Mouse (Mus musculus): ENCODE data around the gene Cep295nl. TPM values are rescaled to one million over a fixed set of nuclear protein-coding genes. Genes with fewer than 3 reads are reported as not detected.
A peak's percentile ranks its signal among the peaks of the same experiment; 100 is the strongest.

Cep295nl gene
- polyA plus RNA-seq, 1 experiment = 0.45 TPM

DNA sequence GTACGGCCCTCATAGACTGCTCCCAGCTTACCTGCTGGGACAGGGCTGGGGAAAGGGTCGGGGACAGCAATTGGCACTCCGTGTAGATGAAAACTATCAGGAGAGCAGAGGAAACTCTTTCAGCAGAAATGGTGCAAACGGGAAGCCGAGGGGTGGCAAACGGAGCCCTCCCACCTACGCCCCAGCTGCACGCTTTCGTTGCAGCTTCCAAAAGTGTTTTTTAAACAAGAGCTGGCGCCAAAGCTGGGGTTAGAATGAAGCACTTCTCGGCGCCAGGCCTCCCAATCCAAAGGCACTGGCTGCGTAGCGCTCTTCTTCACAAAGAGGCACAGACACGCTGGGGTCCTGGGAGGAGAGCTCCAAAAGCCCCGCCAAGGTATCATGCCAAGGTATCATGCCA lies 11.5 kb downstream of the Cep295nl start:
- no peak for DNase-seq (ENCODE audit: low read depth)
- TF ChIP-seq POLR2A (IDR thresholded peaks at IDR 0.05; ENCODE audit: borderline replicate concordance, extremely low read depth, insufficient read depth, insufficient read length, poor library complexity, severe bottlenecking) = no peak
- TF ChIP-seq CTCF (IDR thresholded peaks at IDR 0.05; ENCODE audit: borderline replicate concordance, extremely low read depth, insufficient read depth, insufficient read length) = no peak

DNA sequence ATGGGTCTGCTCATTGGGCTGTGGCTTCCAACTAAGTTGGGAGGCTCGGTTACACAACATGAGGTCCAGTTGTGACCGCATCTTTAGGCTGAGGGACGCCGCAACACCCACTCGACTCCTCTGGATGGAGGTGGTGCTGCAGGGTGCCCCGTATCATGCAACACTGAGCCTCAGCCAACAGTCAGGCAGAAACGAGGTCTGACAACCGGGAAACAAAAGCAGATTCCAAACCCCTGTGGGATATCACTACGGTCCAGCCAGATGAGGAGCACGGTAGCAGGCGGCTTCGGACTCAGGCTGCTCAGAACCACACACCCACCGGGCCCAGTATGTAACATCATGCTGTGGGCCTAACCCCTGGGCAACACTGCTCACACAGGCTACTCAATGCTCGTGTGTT lies 11.9 kb downstream of the Cep295nl start:
- TF ChIP-seq POLR2A (IDR thresholded peaks at IDR 0.05; ENCODE audit: borderline replicate concordance, extremely low read depth, insufficient read depth, insufficient read length, poor library complexity, severe bottlenecking) = no peak
- TF ChIP-seq CTCF (IDR thresholded peaks at IDR 0.05; ENCODE audit: borderline replicate concordance, extremely low read depth, insufficient read depth, insufficient read length) = no peak
- no peak for DNase-seq (ENCODE audit: low read depth)

DNA sequence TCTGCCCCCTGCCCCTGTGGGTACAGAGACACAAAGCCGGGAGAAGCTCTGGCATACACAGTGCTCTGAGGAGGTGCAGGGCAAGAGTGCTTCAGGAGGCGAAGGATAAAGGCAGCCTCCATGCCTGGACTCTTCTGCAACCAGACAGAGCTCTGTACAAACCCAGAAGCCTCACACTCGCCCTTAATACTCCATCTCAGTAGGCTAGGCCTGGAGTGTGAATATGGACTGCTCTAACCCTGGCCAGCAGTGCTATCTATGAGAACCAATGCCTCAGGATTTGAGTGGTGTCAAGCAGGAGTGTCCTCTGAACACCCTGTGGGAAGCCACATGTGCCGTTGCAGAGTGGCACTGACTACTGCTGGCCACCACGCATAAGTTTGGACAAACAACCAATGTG lies 13.4 kb downstream of the Cep295nl start:
- no peak for TF ChIP-seq POLR2A (IDR thresholded peaks at IDR 0.05; ENCODE audit: borderline replicate concordance, extremely low read depth, insufficient read depth, insufficient read length, poor library complexity, severe bottlenecking)
- no peak for DNase-seq (ENCODE audit: low read depth)

DNA sequence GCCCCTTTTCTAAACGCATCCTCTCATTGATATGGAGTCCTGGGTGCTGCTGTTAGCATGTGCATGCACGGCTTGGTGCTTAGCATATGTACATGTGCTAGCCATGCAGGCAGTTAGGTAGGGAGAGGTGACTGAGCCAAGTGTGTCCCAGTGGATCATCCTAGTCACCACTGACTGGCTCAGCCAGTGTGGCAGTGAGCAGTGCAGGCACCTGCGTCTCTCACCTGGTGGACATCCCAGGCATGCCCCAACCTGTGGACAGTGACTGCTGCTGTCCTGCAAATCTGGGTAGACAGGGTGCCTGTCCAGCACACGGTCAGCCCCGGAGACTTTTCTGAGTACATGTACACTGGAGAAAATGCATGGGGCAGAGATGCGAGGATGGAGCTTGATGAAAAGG lies 13.8 kb downstream of the Cep295nl start:
- TF ChIP-seq POLR2A (IDR thresholded peaks at IDR 0.05; ENCODE audit: borderline replicate concordance, extremely low read depth, insufficient read depth, insufficient read length, poor library complexity, severe bottlenecking) (no peak), CTCF (IDR thresholded peaks at IDR 0.05; ENCODE audit: borderline replicate concordance, extremely low read depth, insufficient read depth, insufficient read length) (no peak)
- DNase-seq (ENCODE audit: low read depth) = no peak

DNA sequence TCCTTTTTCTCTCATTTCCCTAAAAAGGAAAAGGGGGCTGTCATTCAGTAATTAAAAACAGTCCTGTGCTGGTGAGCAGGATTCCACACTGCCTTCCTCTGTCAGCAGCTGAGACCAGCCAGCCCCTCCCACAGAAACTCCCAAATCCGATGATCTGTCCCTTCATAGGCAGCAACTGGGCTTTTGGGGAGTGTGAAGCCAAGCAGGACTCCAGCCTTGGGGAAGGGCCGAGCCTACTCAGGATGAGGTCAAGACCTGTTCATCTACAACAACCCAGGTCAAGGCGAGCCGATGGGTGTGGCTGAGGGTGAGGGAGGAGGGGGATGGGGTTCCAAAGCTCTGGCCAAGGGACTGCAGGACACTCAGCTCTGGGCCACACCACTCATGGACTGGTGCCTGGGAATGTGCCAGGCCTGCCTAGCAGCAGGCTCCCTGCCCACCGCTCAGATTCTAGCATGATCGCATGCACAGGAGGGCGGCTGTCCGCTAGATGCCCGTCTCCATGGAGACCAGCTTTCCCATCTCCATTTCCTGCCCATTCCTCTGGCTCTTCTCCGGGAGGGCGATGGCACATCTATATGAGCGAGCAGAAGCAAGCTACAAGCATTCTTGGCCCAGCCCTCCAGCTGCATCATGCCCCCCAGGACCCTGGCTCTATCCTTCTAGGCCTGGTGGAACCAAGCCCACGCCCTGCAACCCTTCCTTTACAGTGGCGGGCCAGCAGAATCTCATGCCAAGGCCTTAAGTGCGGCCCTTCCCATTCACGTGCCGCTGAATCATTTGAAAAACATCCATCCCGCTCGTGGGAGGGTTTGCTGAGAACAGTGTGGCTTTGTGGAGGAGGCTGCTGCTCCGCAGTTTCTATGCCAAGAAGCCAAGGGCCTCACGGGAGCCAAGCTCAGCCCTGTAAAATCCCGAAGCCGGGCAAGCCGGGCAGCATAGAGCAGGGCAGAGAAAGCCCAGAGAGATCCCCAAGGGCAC lies 15.0 kb downstream of the Cep295nl start:
- peak; percentile 93 for DNase-seq (ENCODE audit: low read depth)
- TF ChIP-seq POLR2A (IDR thresholded peaks at IDR 0.05; ENCODE audit: borderline replicate concordance, extremely low read depth, insufficient read depth, insufficient read length, poor library complexity, severe bottlenecking) (no peak), CTCF (IDR thresholded peaks at IDR 0.05; ENCODE audit: borderline replicate concordance, extremely low read depth, insufficient read depth, insufficient read length) (no peak)

DNA sequence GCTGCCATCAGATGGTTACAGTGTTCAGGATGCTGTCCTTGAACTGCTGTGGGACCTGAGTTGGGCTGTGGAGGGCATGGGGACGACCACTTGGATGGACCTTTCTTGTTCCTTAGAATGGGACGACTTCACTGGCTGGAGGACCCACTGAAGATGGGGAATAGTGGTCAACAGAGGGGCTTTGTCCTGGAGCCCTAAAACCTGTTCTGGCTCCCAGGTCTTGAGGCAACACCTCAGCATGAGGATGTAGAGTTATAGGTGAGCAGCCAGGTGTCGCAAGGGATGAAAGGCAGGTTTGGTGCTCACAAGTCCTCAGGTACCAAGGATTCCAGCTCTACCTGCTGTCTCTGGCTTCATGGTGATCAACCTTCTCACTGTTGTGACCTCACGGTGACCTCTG lies 15.8 kb downstream of the Cep295nl start:
- DNase-seq (ENCODE audit: low read depth) = no peak
- no peak for TF ChIP-seq CTCF (IDR thresholded peaks at IDR 0.05; ENCODE audit: borderline replicate concordance, extremely low read depth, insufficient read depth, insufficient read length)
- TF ChIP-seq POLR2A (IDR thresholded peaks at IDR 0.05; ENCODE audit: borderline replicate concordance, extremely low read depth, insufficient read depth, insufficient read length, poor library complexity, severe bottlenecking) = no peak

DNA sequence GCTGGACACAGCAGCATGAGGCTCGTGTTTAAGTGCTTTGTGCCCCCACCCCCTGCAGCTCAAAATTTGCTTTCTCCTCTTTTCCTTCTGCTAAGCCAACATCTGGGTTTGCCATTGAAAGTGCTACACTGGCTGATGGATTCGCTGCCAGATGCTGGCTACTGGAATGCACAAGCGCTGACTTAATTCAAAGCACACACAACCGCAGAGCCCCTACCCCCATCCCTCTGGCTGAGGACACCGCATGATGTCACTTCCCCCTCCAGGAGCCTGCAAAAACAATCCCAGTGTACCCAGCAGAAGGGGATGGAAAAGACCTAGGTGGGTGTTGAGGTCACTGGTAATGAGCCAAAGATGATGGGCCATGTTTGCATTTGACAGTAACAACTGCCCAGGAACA lies 17.8 kb downstream of the Cep295nl start:
- TF ChIP-seq CTCF (IDR thresholded peaks at IDR 0.05; ENCODE audit: borderline replicate concordance, extremely low read depth, insufficient read depth, insufficient read length) (no peak), POLR2A (IDR thresholded peaks at IDR 0.05; ENCODE audit: borderline replicate concordance, extremely low read depth, insufficient read depth, insufficient read length, poor library complexity, severe bottlenecking) (no peak)
- DNase-seq (ENCODE audit: low read depth) = no peak

DNA sequence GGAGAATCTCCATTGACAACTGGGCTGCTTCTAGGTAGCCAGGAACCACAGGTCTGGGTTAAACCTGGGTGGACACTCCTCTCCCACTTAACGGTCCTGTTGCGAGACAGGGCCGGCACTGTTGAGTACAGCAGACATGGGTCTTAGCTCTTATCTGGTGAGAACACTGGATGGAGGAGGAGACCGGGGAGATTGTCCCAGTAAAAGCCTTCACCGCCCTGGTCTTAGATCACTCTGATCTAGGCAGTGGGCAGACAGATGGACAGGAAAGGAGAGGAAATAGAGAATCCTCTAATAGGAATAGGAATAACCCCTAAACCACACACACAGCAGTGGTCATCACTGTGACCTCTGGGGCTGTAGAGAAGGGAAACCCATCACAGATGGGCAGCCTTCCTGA lies 18.3 kb downstream of the Cep295nl start:
- TF ChIP-seq CTCF (IDR thresholded peaks at IDR 0.05; ENCODE audit: borderline replicate concordance, extremely low read depth, insufficient read depth, insufficient read length) (no peak), POLR2A (IDR thresholded peaks at IDR 0.05; ENCODE audit: borderline replicate concordance, extremely low read depth, insufficient read depth, insufficient read length, poor library complexity, severe bottlenecking) (no peak)
- DNase-seq (ENCODE audit: low read depth) = no peak

DNA sequence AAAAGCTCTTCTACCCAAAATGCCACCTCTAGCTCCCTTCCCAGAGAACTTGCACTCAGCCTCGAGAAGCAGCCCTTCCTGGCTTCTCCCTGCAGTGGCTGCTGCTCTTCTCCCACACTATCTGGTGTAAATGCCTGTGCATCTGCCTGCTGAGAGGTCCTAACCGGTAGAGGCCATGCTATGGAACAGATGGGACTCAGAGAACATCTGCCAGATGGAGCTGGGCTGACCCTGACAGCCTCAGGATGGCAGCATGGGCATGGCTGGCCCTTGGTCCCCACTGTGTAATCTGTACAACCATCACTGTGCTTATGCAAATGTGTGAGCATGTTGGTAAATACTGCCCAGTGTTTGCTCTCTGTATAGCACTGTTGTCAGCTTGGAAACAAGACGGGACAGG lies 19.7 kb downstream of the Cep295nl start:
- no peak for TF ChIP-seq POLR2A (IDR thresholded peaks at IDR 0.05; ENCODE audit: borderline replicate concordance, extremely low read depth, insufficient read depth, insufficient read length, poor library complexity, severe bottlenecking)
- TF ChIP-seq CTCF (IDR thresholded peaks at IDR 0.05; ENCODE audit: borderline replicate concordance, extremely low read depth, insufficient read depth, insufficient read length) = no peak
- peak; percentile 27 for DNase-seq (ENCODE audit: low read depth)

DNA sequence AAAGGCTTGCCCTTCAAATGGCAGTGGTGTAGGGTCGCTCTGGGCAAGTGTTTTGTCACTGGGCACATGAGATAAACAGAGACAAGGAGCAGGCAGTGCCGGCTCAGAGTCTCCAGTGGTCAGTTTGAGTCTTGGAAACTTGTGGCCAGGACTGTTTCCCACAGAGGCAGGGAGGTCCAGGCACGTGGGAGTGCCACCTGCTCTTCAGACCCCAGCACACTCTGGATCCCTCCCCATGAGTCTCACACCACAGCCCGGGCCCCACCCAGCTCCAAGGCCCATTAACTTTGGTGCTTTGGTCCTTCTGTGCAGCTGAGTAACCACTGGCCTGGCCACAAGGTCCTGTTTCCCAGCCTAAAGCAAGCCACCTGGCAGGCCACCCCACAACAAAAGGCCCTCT lies 20.3 kb downstream of the Cep295nl start:
- DNase-seq (ENCODE audit: low read depth) = no peak
- TF ChIP-seq CTCF (IDR thresholded peaks at IDR 0.05; ENCODE audit: borderline replicate concordance, extremely low read depth, insufficient read depth, insufficient read length) (no peak), POLR2A (IDR thresholded peaks at IDR 0.05; ENCODE audit: borderline replicate concordance, extremely low read depth, insufficient read depth, insufficient read length, poor library complexity, severe bottlenecking) (no peak)

DNA sequence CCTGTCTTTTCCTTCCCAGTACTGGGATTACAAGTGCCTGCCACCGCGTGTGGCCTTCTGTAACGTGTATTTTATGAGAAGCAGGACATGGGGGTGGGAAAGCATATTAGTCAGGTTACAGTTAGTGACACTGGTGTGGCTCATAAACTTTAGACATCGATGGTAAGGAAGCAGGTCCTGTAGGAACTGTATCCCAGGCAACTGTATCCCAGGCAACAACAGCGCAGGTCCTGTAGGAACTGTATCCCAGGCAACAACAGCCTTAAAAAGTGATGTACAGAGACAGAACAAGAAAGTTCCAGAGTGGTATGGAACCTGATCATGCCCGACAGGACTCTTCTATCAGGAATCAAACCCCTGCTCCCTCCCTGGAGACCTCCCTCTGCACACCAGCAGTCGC lies 20.8 kb downstream of the Cep295nl start:
- peak; percentile 64 for DNase-seq (ENCODE audit: low read depth)

DNA sequence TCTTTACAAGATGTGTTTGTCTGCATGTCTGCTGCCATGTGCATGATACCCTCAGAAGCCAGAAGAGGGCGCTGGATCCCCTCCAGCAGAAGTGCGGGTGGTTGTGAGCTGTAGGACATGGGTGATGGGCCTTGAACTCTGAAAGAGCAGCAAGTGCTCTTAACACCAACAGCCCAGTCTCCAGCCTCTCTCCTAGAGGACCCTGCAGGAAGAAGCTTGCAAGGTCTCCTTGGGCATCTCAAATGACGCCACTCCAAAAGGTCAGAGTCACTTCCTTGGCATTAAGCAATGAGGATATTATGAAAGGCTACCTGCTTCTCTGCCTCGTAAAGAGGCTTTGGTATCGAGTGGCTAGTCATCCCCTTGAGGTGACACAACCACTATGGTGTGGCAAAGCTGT lies 23.6 kb downstream of the Cep295nl start:
- peak; percentile 54 for DNase-seq (ENCODE audit: low read depth)
- no peak for TF ChIP-seq POLR2A (IDR thresholded peaks at IDR 0.05; ENCODE audit: borderline replicate concordance, extremely low read depth, insufficient read depth, insufficient read length, poor library complexity, severe bottlenecking)
- TF ChIP-seq CTCF (IDR thresholded peaks at IDR 0.05; ENCODE audit: borderline replicate concordance, extremely low read depth, insufficient read depth, insufficient read length) = peak; percentile 50; the same call in 1 of the 2 replicates

More for the DNA sequence above, 20.8 kb downstream of the Cep295nl start:
- no peak for TF ChIP-seq POLR2A (IDR thresholded peaks at IDR 0.05; ENCODE audit: borderline replicate concordance, extremely low read depth, insufficient read depth, insufficient read length, poor library complexity, severe bottlenecking)
- TF ChIP-seq CTCF (IDR thresholded peaks at IDR 0.05; ENCODE audit: borderline replicate concordance, extremely low read depth, insufficient read depth, insufficient read length) = no peak

Data from brain, embryonic 14.5 days (tissue).